Mouse (Mus musculus): ENCODE data around the gene Fam171b.

The Fam171b gene

GRCm38 (mm10) chr2:83883850-83884420, 71.5 kb downstream of the Fam171b start:
- DNase-seq (ENCODE audit: low read depth), result no peak

GRCm38 (mm10) chr2:83893701-83894100, 81.3 kb downstream of the Fam171b start:
- no peak for DNase-seq (ENCODE audit: low read depth)

- DNase-seq (ENCODE audit: low read depth), result no peak
These were observed 89.6 kb downstream of the Fam171b start for GRCm38 (mm10) chr2:83901896-83902540.

GRCm38 (mm10) chr2:83929478-83930088, 117.1 kb downstream of the Fam171b start:
- DNase-seq (ENCODE audit: low read depth), result no peak

Measured in NIH3T3 (cell line).